Mouse (Mus musculus) heart, embryonic 10.5 days (tissue): ENCODE measurements around the gene Rhbdf2. TPM values are rescaled to one million over a fixed set of nuclear protein-coding genes. Genes with fewer than 3 reads are reported as not detected.
A peak's percentile ranks its signal among the peaks of the same experiment; 100 is the strongest.

ENCODE experiments used
- DNase-seq: peaks from one replicate; pipeline ENCODE4 v3.0.0-alpha.2; 2017; ENCODE audit warnings: low spot score
- H3K27ac ChIP-seq: fragments of 300-500 bp; sonication (generic); 2 replicates; pipeline ENCODE4 v1.5.1; 2016; ENCODE audit warnings: mild to moderate bottlenecking
- H3K27me3 ChIP-seq: fragments of 300-500 bp; sonication (generic); 2 replicates; pipeline ENCODE4 v1.6.1; 2016; ENCODE audit warnings: mild to moderate bottlenecking; ENCODE audit not compliant: poor library complexity, insufficient read depth, severe bottlenecking
- H3K36me3 ChIP-seq: fragments of 300-500 bp; sonication (generic); 2 replicates; pipeline ENCODE4 v1.6.1; 2016; ENCODE audit warnings: mild to moderate bottlenecking, moderate library complexity
- H3K4me1 ChIP-seq: fragments of 300-500 bp; sonication (generic); 2 replicates; pipeline ENCODE4 v1.6.1; 2016; ENCODE audit warnings: mild to moderate bottlenecking
- H3K4me3 ChIP-seq: fragments of 300-500 bp; sonication (generic); 2 replicates; pipeline ENCODE4 v1.5.1; 2016; ENCODE audit warnings: mild to moderate bottlenecking, moderate library complexity
- H3K9me3 ChIP-seq: fragments of 300-500 bp; sonication (generic); 2 replicates; pipeline ENCODE4 v1.6.1; 2016; ENCODE audit warnings: mild to moderate bottlenecking, moderate library complexity
- WGBS: fragments of 180-500 bp; shearing (Covaris S2); methylation state at CpG from one replicate; pipeline ENCODE4 v1.1.7; 2016; 5-methylcytosine and 5-hydroxymethylcytosine counted together
- polyA plus RNA-seq: library from polyadenylated mRNA; unstranded; fragments of >200 nt; fragmentation: Nextera tagmentation; extraction: Ambion mirVana; gene quantifications from 2 replicates; pipeline ENCODE4 v1.2.1, GENCODE M21; 2016

The Rhbdf2 gene
- polyA plus RNA-seq, 1 experiment from 2014 or later = 6.7 TPM

GRCm38 (mm10) chr11:116565283-116566041 is 61.4 kb downstream of the Rhbdf2 start:
- no peak for DNase-seq
- H3K4me1 ChIP-seq = peaks cover 46% of the 10 kb centered on the region
- H3K27ac ChIP-seq = no peak overlapping the region
- 67% methylated on average over 7 of the region's 7 CpGs for WGBS
- H3K9me3 ChIP-seq = no peaks in the 10 kb centered on the region
- H3K4me3 ChIP-seq = no peak overlapping the region
- H3K27me3 ChIP-seq = no peaks in the 10 kb centered on the region
- H3K36me3 ChIP-seq = no peaks in the 10 kb centered on the region

- Histone ChIP-seq H3K27ac (peak overlapping the region; percentile 72), H3K36me3 (0 out of 2 replicates have a peak, but pooled peaks cover 5% of the 10 kb centered on the region), H3K4me1 (peaks cover 82% of the 10 kb centered on the region), H3K4me3 (peak overlapping the region; percentile 16; the same call in 1 of the 2 replicates), H3K27me3 (no peaks in the 10 kb centered on the region), H3K9me3 (no peaks in the 10 kb centered on the region)
- no peak for DNase-seq
- WGBS = 33% methylated on average over 6 of the region's 6 CpGs
These were observed 70.5 kb downstream of the Rhbdf2 start for GRCm38 (mm10) chr11:116556308-116556707.

- Histone ChIP-seq H3K4me3 (no peak overlapping the region), H3K4me1 (peaks cover 89% of the 10 kb centered on the region), H3K36me3 (0 out of 2 replicates have a peak, but pooled peaks cover 5% of the 10 kb centered on the region), H3K27me3 (no peaks in the 10 kb centered on the region), H3K27ac (peak overlapping the region; percentile 72; the same call in 1 of the 2 replicates), H3K9me3 (no peaks in the 10 kb centered on the region)
- WGBS = 54% methylated on average over 1 of the region's 1 CpGs
- no peak for DNase-seq
These were observed 71.2 kb downstream of the Rhbdf2 start for GRCm38 (mm10) chr11:116555572-116555971.

GRCm38 (mm10) chr11:116554171-116554878 is 72.5 kb downstream of the Rhbdf2 start:
- Histone ChIP-seq H3K36me3 (0 out of 2 replicates have a peak, but pooled peaks cover 5% of the 10 kb centered on the region), H3K4me1 (peaks cover 96% of the 10 kb centered on the region), H3K4me3 (no peak overlapping the region; the same call in 1 of the 2 replicates), H3K9me3 (no peaks in the 10 kb centered on the region), H3K27me3 (no peaks in the 10 kb centered on the region), H3K27ac (peak overlapping the region; percentile 72)
- WGBS = 17% methylated on average over 12 of the region's 12 CpGs
- peak; percentile 93 for DNase-seq

- peak overlapping the region; percentile 83; the same call in 1 of the 2 replicates for H3K27ac ChIP-seq
- H3K4me1 ChIP-seq = peaks cover 88% of the 10 kb centered on the region
- H3K36me3 ChIP-seq = peaks cover 12% of the 10 kb centered on the region
- DNase-seq = no peak
- no peaks in the 10 kb centered on the region for H3K9me3 ChIP-seq
- H3K27me3 ChIP-seq = no peaks in the 10 kb centered on the region
- no peak overlapping the region for H3K4me3 ChIP-seq
- WGBS = 80% methylated on average over 1 of the region's 1 CpGs
These were observed 74.6 kb downstream of the Rhbdf2 start for GRCm38 (mm10) chr11:116552194-116552593.

- peaks cover 27% of the 10 kb centered on the region for H3K36me3 ChIP-seq
- no peaks in the 10 kb centered on the region for H3K27me3 ChIP-seq
- peak overlapping the region; percentile 83 for H3K27ac ChIP-seq
- peaks cover 74% of the 10 kb centered on the region for H3K4me1 ChIP-seq
- no peak for DNase-seq
- H3K4me3 ChIP-seq = no peak overlapping the region
- no peaks in the 10 kb centered on the region for H3K9me3 ChIP-seq
- WGBS = 46% methylated on average over 7 of the region's 7 CpGs
These were observed 76.1 kb downstream of the Rhbdf2 start for GRCm38 (mm10) chr11:116550748-116551147.

GRCm38 (mm10) chr11:116549273-116550038 is 77.4 kb downstream of the Rhbdf2 start:
- H3K4me1 ChIP-seq = peaks cover 61% of the 10 kb centered on the region
- 56% methylated on average over 11 of the region's 11 CpGs for WGBS
- H3K9me3 ChIP-seq = no peaks in the 10 kb centered on the region
- no peaks in the 10 kb centered on the region for H3K27me3 ChIP-seq
- peaks cover 40% of the 10 kb centered on the region for H3K36me3 ChIP-seq
- peak overlapping the region; percentile 83 for H3K27ac ChIP-seq
- no peak overlapping the region for H3K4me3 ChIP-seq
- DNase-seq = no peak

GRCm38 (mm10) chr11:116548780-116549179 is 78.0 kb downstream of the Rhbdf2 start:
- Histone ChIP-seq H3K4me1 (peaks cover 54% of the 10 kb centered on the region), H3K36me3 (peaks cover 46% of the 10 kb centered on the region), H3K4me3 (no peak overlapping the region), H3K27ac (peak overlapping the region; percentile 83; the same call in 1 of the 2 replicates), H3K27me3 (no peaks in the 10 kb centered on the region), H3K9me3 (no peaks in the 10 kb centered on the region)
- no peak for DNase-seq
- WGBS = 92% methylated on average over 9 of the region's 9 CpGs

Other genes with a start within 250 kb of the Rhbdf2 start
- 7.3 and 8.5 TPM in 2 replicates for gene Rnf157, start 214.0 kb downstream of the Rhbdf2 start, polyA plus RNA-seq
- gene Ubald2, start 192.9 kb downstream of the Rhbdf2 start, polyA plus RNA-seq = 36.1 and 40.5 TPM in 2 replicates
- 0.30 TPM in 1 of 2 replicates, not detected in the other for gene Qrich2, start 160.8 kb downstream of the Rhbdf2 start, polyA plus RNA-seq
- 120 and 142 TPM in 2 replicates for gene Prpsap1, start 132.8 kb downstream of the Rhbdf2 start, polyA plus RNA-seq
- gene Sphk1, start 96.1 kb downstream of the Rhbdf2 start, polyA plus RNA-seq = 2.3 and 2.7 TPM in 2 replicates
- gene Ube2o, start 45.6 kb downstream of the Rhbdf2 start, polyA plus RNA-seq = 8.5 and 10.3 TPM in 2 replicates
- gene Aanat, start 40.6 kb downstream of the Rhbdf2 start, polyA plus RNA-seq = not detected in 2 replicates
- 0.60 and 0.78 TPM in 2 replicates for gene Prcd, start 26.5 kb upstream of the Rhbdf2 start, polyA plus RNA-seq
- gene Cygb, start 27.3 kb upstream of the Rhbdf2 start, polyA plus RNA-seq = 1.0 and 2.8 TPM in 2 replicates
- gene St6galnac1, start 148.5 kb upstream of the Rhbdf2 start, polyA plus RNA-seq = not detected in 2 replicates
- gene Mxra7, start 201.0 kb upstream of the Rhbdf2 start, polyA plus RNA-seq = 13.2 and 17.9 TPM in 2 replicates
- gene Mettl23, start 216.3 kb upstream of the Rhbdf2 start, polyA plus RNA-seq = 58.9 and 66.9 TPM in 2 replicates
- 89.1 and 114 TPM in 2 replicates for gene Jmjd6, start 216.4 kb upstream of the Rhbdf2 start, polyA plus RNA-seq
- gene Mfsd11, start 225.4 kb upstream of the Rhbdf2 start, polyA plus RNA-seq = 27.0 and 27.1 TPM in 2 replicates
- gene Srsf2, start 226.1 kb upstream of the Rhbdf2 start, polyA plus RNA-seq = 577 and 728 TPM in 2 replicates